Mouse (Mus musculus) cerebellum, adult 2 months (tissue): ENCODE results near the gene Rab25. TPM values are rescaled to one million over a fixed set of nuclear protein-coding genes. Genes with fewer than 3 reads are reported as not detected.

Source experiments
- DNase-seq, 2 experiments: peaks; one replicate each; pipeline ENCODE4 v3.0.0; 2021
- H3K27ac ChIP-seq: fragments of 200-500 bp; 2 replicates; pipeline ENCODE4 v1.5.1; 2012; ENCODE audit warnings: low read length, control low read depth, inconsistent platforms; ENCODE audit not compliant: insufficient read depth
- H3K27me3 ChIP-seq: fragments of 200-500 bp; 2 replicates; pipeline ENCODE4 v1.6.1; 2012; ENCODE audit warnings: inconsistent platforms, mild to moderate bottlenecking, low read length, moderate library complexity; ENCODE audit not compliant: control insufficient read depth, insufficient read depth
- H3K4me1 ChIP-seq: fragments of 200-500 bp; 2 replicates; pipeline ENCODE4 v1.6.1; 2011; ENCODE audit warnings: low read length; ENCODE audit not compliant: control insufficient read depth, insufficient read depth
- H3K4me3 ChIP-seq: fragments of 200-500 bp; replicated peaks from 2 replicates; pipeline ENCODE3; 2011; ENCODE audit warnings: mild to moderate bottlenecking, low read depth, low read length, control low read depth; ENCODE audit not compliant: insufficient read depth
- CTCF ChIP-seq: fragments of 200-500 bp; IDR thresholded peaks from 2 replicates; pipeline ENCODE4 v1.5.1; 2011; ENCODE audit warnings: low read depth, mild to moderate bottlenecking, control low read depth, low read length, moderate library complexity, borderline replicate concordance; ENCODE audit not compliant: insufficient read depth
- POLR2A ChIP-seq: fragments of 200-500 bp; IDR thresholded peaks from 2 replicates; pipeline ENCODE4 v1.6.1; 2011; ENCODE audit warnings: low read length, control low read depth, borderline replicate concordance; ENCODE audit not compliant: insufficient read depth
- WGBS: fragments of 180-500 bp; shearing (Covaris S2); methylation state at CpG from one replicate; pipeline ENCODE4 v1.1.7; 2018; 5-methylcytosine and 5-hydroxymethylcytosine counted together
- polyA plus RNA-seq: library from polyadenylated mRNA; depleted of rRNA; stranded (reverse); fragments of >200 nt; gene quantifications from 2 replicates; pipeline ENCODE4 v1.2.3, GENCODE M21; 2012

Rab25 gene
- polyA plus RNA-seq, 1 experiment = 1.4 TPM

GRCm38 (mm10) chr3:88552676-88553524 lies 4.8 kb upstream of the Rab25 start, which contains the start of gene Lamtor2:
Gene Lamtor2, minus strand, starts transcription at chr3:88553074.
- Histone ChIP-seq H3K27ac (peak within 1 kb of the TSS; percentile 84), H3K4me1 (peaks cover 18% of the 10 kb centered on the region), H3K4me3 (peak within 1 kb of the TSS; percentile 93), H3K27me3 (no peaks in the 10 kb centered on the region)
- peak; percentile 98 to 99 for DNase-seq
- no peak for TF ChIP-seq CTCF
- peak; percentile 96 for TF ChIP-seq POLR2A
- WGBS = under 1% methylated on average over 48 of the region's 48 CpGs

DNA sequence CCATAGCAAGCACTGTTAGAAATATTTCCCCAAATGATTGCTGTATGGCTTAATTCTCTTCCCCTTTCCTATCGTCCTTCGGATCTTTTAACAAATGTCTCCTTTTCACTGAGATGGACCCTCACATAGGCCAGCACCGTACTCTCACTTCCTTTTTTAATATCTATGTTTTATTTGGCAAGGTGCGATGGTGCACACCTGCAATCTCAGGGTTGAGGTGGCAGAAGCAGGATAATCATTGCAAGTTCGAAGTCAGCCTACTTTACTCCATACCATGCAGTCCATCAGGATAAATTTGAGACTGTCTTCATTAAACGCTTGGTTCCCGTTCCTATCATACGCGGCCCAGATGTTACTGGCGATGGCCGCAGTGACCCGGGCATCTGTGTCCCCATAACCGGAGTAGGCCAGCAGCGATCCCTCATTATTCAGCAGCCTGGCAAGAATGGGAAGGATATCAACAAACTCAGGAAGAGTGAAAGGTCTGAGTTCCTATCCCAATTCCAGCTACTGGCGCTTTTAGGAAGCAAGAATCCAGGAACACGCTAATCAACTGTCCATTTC lies 4.1 kb upstream of the Rab25 start:
- H3K4me3 ChIP-seq = peak overlapping the region; percentile 59

GRCm38 (mm10) chr3:88551586-88551985 lies 3.5 kb upstream of the Rab25 start:
- Histone ChIP-seq H3K27ac (no peak overlapping the region), H3K4me3 (peak overlapping the region; percentile 6), H3K27me3 (no peaks in the 10 kb centered on the region), H3K4me1 (peaks cover 18% of the 10 kb centered on the region)
- 68% methylated on average over 4 of the region's 4 CpGs for WGBS
- peak in 1 of 2 experiments; percentile 20 for DNase-seq
- no peak for TF ChIP-seq CTCF

More for the DNA sequence above, 4.1 kb upstream of the Rab25 start:
- H3K27me3 ChIP-seq = no peaks in the 10 kb centered on the region
- TF ChIP-seq POLR2A = no peak
- no peak for TF ChIP-seq CTCF
- no peak for DNase-seq
- peak overlapping the region; percentile 6; the same call in 1 of the 2 replicates for H3K27ac ChIP-seq
- peaks cover 18% of the 10 kb centered on the region for H3K4me1 ChIP-seq
- WGBS = 18% methylated on average over 16 of the region's 16 CpGs

DNA sequence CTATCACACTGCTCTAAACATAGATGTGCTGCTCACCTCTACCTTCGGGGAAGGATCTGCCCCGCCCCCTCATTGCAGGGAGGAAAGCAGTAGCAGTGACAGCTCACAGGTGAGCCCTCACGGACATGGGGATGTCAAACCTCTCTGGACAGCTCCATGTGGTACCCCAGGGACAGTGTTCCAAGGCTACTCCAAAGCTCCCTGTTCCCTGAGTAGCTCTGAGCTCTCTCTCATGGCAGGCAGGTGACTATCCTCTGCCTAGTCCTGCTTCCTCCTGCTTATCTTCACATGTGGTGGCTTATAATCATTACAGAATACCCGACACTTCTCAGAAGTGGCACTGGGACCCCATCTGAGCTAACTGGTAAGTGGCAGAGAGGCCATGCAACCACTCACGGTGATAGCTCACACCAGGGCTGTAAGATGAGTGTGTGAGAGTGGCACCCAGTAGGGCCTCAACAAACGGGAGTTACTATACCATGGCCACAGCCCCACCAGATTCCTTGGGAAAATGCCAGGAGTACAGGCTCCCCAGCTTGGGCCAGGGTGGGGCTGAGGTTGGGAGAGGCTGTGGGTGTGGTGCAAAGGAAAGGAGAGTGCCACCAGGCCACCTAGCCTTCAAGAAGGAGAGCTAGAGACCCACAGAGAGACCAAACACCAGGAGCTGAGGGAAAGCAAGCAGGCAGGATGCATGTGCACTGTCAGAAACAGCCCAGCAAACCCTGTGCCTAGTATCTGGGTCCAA lies 1.3 kb downstream of the Rab25 start:
- H3K4me3 ChIP-seq = no peak overlapping the region
- no peaks in the 10 kb centered on the region for H3K27me3 ChIP-seq
- DNase-seq = no peak
- peaks cover 37% of the 10 kb centered on the region for H3K4me1 ChIP-seq
- no peak overlapping the region for H3K27ac ChIP-seq
- TF ChIP-seq CTCF (no peak), POLR2A (no peak)
- 76% methylated on average over 6 of the region's 6 CpGs for WGBS

DNA sequence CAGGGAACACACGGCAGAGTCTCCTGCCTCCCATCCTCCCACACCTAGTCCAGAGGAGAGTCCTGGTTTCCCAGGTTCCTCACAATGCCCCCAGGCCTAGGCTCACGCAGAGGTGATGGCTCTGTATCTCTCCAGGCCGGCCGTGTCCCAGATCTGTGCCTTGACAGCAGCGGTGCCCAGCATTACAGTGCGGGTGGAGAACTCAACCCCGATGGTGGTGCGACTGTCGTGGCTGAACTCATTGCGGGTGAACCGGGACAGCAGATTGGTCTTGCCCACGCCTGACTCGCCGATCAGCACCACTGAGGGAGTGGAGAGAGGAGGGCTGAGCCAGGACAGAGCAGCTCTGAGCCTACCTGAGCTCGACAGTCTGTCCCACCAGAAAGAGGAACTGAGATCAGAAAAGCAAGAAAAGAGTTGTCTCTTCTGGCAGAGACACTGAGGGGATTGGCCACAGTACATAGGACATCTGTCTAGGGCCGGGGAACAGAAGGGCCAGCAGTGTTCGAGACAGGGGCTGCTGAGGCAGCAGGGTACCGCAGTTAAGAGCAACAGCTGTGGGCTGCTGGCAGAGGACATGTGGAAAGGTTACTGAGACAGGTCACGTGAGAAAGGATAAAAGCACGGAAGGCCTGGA lies 3.0 kb downstream of the Rab25 start:
- peaks cover 39% of the 10 kb centered on the region for H3K4me1 ChIP-seq
- WGBS = 40% methylated on average over 20 of the region's 20 CpGs
- no peak overlapping the region for H3K27ac ChIP-seq
- no peak for DNase-seq
- H3K27me3 ChIP-seq = no peaks in the 10 kb centered on the region
- no peak overlapping the region for H3K4me3 ChIP-seq
- TF ChIP-seq POLR2A (no peak), CTCF (no peak)

- Histone ChIP-seq H3K4me3 (no peak overlapping the region), H3K27me3 (no peaks in the 10 kb centered on the region), H3K4me1 (peaks cover 35% of the 10 kb centered on the region), H3K27ac (no peak overlapping the region)
- TF ChIP-seq CTCF = peak; percentile 54; the same call in 1 of the 2 replicates
- TF ChIP-seq POLR2A = no peak
- WGBS = 35% methylated on average over 5 of the region's 5 CpGs
- DNase-seq = peak; percentile 40 to 45
These were observed 3.6 kb downstream of the Rab25 start for GRCm38 (mm10) chr3:88544514-88544913.

- no peak overlapping the region for H3K27ac ChIP-seq
- 65% methylated on average over 5 of the region's 5 CpGs for WGBS
These were observed 4.3 kb downstream of the Rab25 start for GRCm38 (mm10) chr3:88543651-88544410.

More at GRCm38 (mm10) chr3:88543651-88544410, 4.3 kb downstream of the Rab25 start:
- no peaks in the 10 kb centered on the region for H3K27me3 ChIP-seq
- H3K4me1 ChIP-seq = peaks cover 35% of the 10 kb centered on the region
- TF ChIP-seq POLR2A = no peak
- no peak for TF ChIP-seq CTCF
- no peak for DNase-seq
- no peak overlapping the region for H3K4me3 ChIP-seq
